Mouse (Mus musculus) CD4-positive naive resting alpha-beta T cell, adult 57 days (primary cell): ENCODE measurements around the gene Mroh7. TPM values are rescaled to one million over a fixed set of nuclear protein-coding genes. Genes with fewer than 3 reads are reported as not detected.

Experiments
- total RNA-seq: library from RNA; stranded (reverse); gene quantifications from one replicate; pipeline ENCODE4 v1.2.4, GENCODE M21; 2023

The Mroh7 gene
- total RNA-seq: not detected

GRCm38 (mm10) chr4:106730814-106731213, at the start of gene Mroh7:
Mroh7 (minus strand) TSS chr4:106730925.

GRCm38 (mm10) chr4:106733636-106734035, 2.9 kb upstream of the Mroh7 start, which contains the start of gene Fam151a:
Fam151a (plus strand) TSS chr4:106733889.

GRCm38 (mm10) chr4:106678442-106679118, 52.1 kb downstream of the Mroh7 start, which contains the start of gene Ttc4:
Ttc4 (minus strand) TSS chr4:106678944.

GRCm38 (mm10) chr4:106650833-106651527, 79.7 kb downstream of the Mroh7 start, which contains the start of gene Pars2:
Pars2 (plus strand) TSS chr4:106651069.

Other genes with a start within 250 kb of the Mroh7 start
- not detected for gene Bsnd, start 238.6 kb downstream of the Mroh7 start, total RNA-seq
- 23.4 TPM for gene Dhcr24, start 169.9 kb downstream of the Mroh7 start, total RNA-seq
- gene Lexm, start 113.7 kb downstream of the Mroh7 start, total RNA-seq: not detected
- gene Ttc22, start 108.5 kb downstream of the Mroh7 start, total RNA-seq: not detected
- 6.8 TPM for gene Pars2, start 79.9 kb downstream of the Mroh7 start, total RNA-seq
- 38.4 TPM for gene Ttc4, start 52.0 kb downstream of the Mroh7 start, total RNA-seq
- gene Fam151a, start 3.0 kb upstream of the Mroh7 start, total RNA-seq: not detected
- 2.7 TPM for gene Acot11, start 74.1 kb upstream of the Mroh7 start, total RNA-seq
- 124 TPM for gene Ssbp3, start 179.8 kb upstream of the Mroh7 start, total RNA-seq